Mouse (Mus musculus): ENCODE data around the gene Ykt6. TPM values are rescaled to one million over a fixed set of nuclear protein-coding genes. Genes with fewer than 3 reads are reported as not detected.

The Ykt6 gene
- 57.9 and 59.1 TPM in 2 replicates for polyA plus RNA-seq (2016; fragmentation: Nextera tagmentation; extraction: Ambion mirVana)

GRCm38 (mm10) chr11:5955546-5956276 is at the start of gene Ykt6:
Gene Ykt6, plus strand, starts transcription at chr11:5955693.
- H3K9me3 ChIP-seq: no peaks in the 10 kb centered on the region
- peak within 1 kb of the TSS; percentile 89 for H3K27ac ChIP-seq (replicated peaks)
- H3K36me3 ChIP-seq: peaks cover 14% of the 10 kb centered on the region
- peaks cover 15% of the 10 kb centered on the region for H3K4me1 ChIP-seq
- under 1% methylated on average over 70 of the region's 71 CpGs for WGBS
- peak; percentile 96 for ATAC-seq (ENCODE audit: low FRiP score, low read depth)
- no peaks in the 10 kb centered on the region for H3K27me3 ChIP-seq
- peak within 1 kb of the TSS; percentile 83 for H3K4me2 ChIP-seq (replicated peaks)
- H3K4me3 ChIP-seq: peak within 1 kb of the TSS; percentile 91
- H3K9ac ChIP-seq (replicated peaks): peak within 1 kb of the TSS; percentile 92

- H3K9me3 ChIP-seq: no peaks in the 10 kb centered on the region
- ATAC-seq (ENCODE audit: low FRiP score, low read depth): no peak
- H3K27ac ChIP-seq (replicated peaks): no peak overlapping the region
- peaks cover 19% of the 10 kb centered on the region for H3K27me3 ChIP-seq
- H3K4me3 ChIP-seq: no peak overlapping the region
- H3K36me3 ChIP-seq: no peaks in the 10 kb centered on the region
- 89% methylated on average over 10 of the region's 10 CpGs for WGBS
- peaks cover 17% of the 10 kb centered on the region for H3K4me1 ChIP-seq
- H3K4me2 ChIP-seq (replicated peaks): no peak overlapping the region
- H3K9ac ChIP-seq (replicated peaks): no peak overlapping the region
Observed at GRCm38 (mm10) chr11:5905778-5906518, 49.5 kb upstream of the Ykt6 start.

DNA sequence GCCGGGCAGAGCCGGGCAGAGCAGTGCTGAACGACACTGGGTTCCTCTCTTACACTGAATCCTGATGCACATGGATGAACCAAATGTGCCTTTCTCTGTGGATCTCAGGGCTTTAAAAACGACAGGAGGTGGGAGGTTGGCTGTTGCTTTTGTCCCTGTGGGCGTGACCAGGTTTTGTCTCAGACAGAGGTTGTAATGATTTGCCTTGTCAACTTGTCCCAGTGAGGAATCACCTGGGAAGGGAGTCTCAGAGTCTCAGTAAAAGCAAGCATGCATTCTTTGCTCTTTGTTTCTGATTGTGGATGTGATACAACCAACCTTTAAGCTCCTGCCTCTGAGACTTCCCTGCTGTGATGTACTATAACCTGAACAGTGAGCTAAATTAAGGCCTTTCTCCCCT is 48.4 kb upstream of the Ykt6 start:
- Histone ChIP-seq H3K36me3 (no peaks in the 10 kb centered on the region), H3K4me3 (no peak overlapping the region), H3K9me3 (no peaks in the 10 kb centered on the region), H3K27ac (replicated peaks) (no peak overlapping the region), H3K9ac (replicated peaks) (no peak overlapping the region), H3K4me1 (peaks cover 7% of the 10 kb centered on the region), H3K27me3 (peaks cover 12% of the 10 kb centered on the region), H3K4me2 (replicated peaks) (no peak overlapping the region)
- WGBS: 43% methylated on average over 5 of the region's 5 CpGs
- ATAC-seq (ENCODE audit: low FRiP score, low read depth): no peak

- H3K36me3 ChIP-seq: no peaks in the 10 kb centered on the region
- no peak overlapping the region for H3K9ac ChIP-seq (replicated peaks)
- no peak overlapping the region for H3K4me3 ChIP-seq
- H3K9me3 ChIP-seq: no peaks in the 10 kb centered on the region
- ATAC-seq (ENCODE audit: low FRiP score, low read depth): no peak
- no peaks in the 10 kb centered on the region for H3K4me1 ChIP-seq
- 87% methylated on average over 4 of the region's 4 CpGs for WGBS
- no peaks in the 10 kb centered on the region for H3K27me3 ChIP-seq
- no peak overlapping the region for H3K27ac ChIP-seq (replicated peaks)
- H3K4me2 ChIP-seq (replicated peaks): no peak overlapping the region
Observed at GRCm38 (mm10) chr11:5908642-5909041, 46.9 kb upstream of the Ykt6 start.

DNA sequence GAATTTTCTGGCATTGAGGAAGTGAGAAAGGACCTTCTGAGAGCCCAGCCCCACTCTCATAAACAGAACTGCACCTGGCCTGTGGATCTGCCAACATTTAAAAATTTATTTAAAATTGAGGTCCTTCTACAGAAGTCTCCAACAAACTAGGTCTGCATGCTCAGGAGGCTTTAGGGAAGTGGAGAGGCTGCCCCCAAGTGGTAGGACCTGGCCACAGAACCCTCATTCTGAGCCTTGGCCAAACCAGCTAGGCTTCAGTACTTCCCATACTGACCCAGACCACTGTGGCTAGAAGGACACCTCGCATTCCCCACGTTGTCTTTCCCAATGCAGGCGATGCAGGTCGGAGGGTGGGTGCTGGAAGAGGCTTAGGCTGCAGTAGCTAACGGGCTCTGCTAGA is 42.9 kb upstream of the Ykt6 start:
- H3K4me2 ChIP-seq (replicated peaks): no peak overlapping the region
- no peaks in the 10 kb centered on the region for H3K9me3 ChIP-seq
- no peak overlapping the region for H3K4me3 ChIP-seq
- no peaks in the 10 kb centered on the region for H3K36me3 ChIP-seq
- no peaks in the 10 kb centered on the region for H3K4me1 ChIP-seq
- 0 out of 2 replicates have a peak overlapping the region, but pooled peaks have one; percentile 31 for H3K9ac ChIP-seq (replicated peaks)
- no peaks in the 10 kb centered on the region for H3K27me3 ChIP-seq
- WGBS: 21% methylated on average over 5 of the region's 5 CpGs
- no peak for ATAC-seq (ENCODE audit: low FRiP score, low read depth)
- H3K27ac ChIP-seq (replicated peaks): no peak overlapping the region

DNA sequence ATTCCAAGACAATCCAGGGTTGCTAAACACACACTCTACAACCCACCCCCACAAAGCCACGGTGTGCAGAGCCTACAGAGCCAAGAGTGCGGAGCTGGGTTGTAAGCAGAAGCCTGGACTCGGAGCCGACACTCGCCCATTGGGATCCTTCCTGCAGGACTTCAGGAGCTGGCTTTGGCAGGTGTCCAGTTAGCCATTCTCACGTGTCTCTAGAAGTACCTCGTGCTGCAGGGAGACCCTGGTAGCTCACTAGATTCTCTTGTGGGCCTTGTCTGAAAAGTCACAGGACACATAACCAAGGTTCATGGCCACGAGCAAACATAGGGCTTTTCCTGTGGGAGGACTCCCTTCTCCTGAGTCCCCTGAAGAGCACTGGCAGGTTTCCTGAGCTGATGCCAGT is 42.2 kb upstream of the Ykt6 start:
- no peak overlapping the region for H3K9ac ChIP-seq (replicated peaks)
- WGBS: 70% methylated on average over 8 of the region's 8 CpGs

GRCm38 (mm10) chr11:5913936-5914335 is 41.6 kb upstream of the Ykt6 start:
- Histone ChIP-seq H3K4me2 (replicated peaks) (no peak overlapping the region), H3K4me1 (no peaks in the 10 kb centered on the region), H3K4me3 (no peak overlapping the region), H3K9ac (replicated peaks) (no peak overlapping the region), H3K27me3 (no peaks in the 10 kb centered on the region), H3K27ac (replicated peaks) (no peak overlapping the region), H3K36me3 (no peaks in the 10 kb centered on the region), H3K9me3 (no peaks in the 10 kb centered on the region)
- WGBS: 72% methylated on average over 4 of the region's 4 CpGs
- ATAC-seq (ENCODE audit: low FRiP score, low read depth): no peak

More for the DNA sequence above, 42.2 kb upstream of the Ykt6 start:
- no peak overlapping the region for H3K4me2 ChIP-seq (replicated peaks)
- H3K4me1 ChIP-seq: no peaks in the 10 kb centered on the region
- no peaks in the 10 kb centered on the region for H3K27me3 ChIP-seq
- ATAC-seq (ENCODE audit: low FRiP score, low read depth): no peak
- H3K4me3 ChIP-seq: no peak overlapping the region
- H3K9me3 ChIP-seq: no peaks in the 10 kb centered on the region
- no peak overlapping the region for H3K27ac ChIP-seq (replicated peaks)
- no peaks in the 10 kb centered on the region for H3K36me3 ChIP-seq

- ATAC-seq (ENCODE audit: low FRiP score, low read depth): no peak
- H3K36me3 ChIP-seq: no peaks in the 10 kb centered on the region
- no peak overlapping the region for H3K4me3 ChIP-seq
- 74% methylated on average over 5 of the region's 5 CpGs for WGBS
- no peaks in the 10 kb centered on the region for H3K4me1 ChIP-seq
- H3K27me3 ChIP-seq: no peaks in the 10 kb centered on the region
- no peak overlapping the region for H3K4me2 ChIP-seq (replicated peaks)
- H3K9ac ChIP-seq (replicated peaks): no peak overlapping the region
- H3K27ac ChIP-seq (replicated peaks): no peak overlapping the region
- no peaks in the 10 kb centered on the region for H3K9me3 ChIP-seq
Observed at GRCm38 (mm10) chr11:5914940-5915339, 40.6 kb upstream of the Ykt6 start.

DNA sequence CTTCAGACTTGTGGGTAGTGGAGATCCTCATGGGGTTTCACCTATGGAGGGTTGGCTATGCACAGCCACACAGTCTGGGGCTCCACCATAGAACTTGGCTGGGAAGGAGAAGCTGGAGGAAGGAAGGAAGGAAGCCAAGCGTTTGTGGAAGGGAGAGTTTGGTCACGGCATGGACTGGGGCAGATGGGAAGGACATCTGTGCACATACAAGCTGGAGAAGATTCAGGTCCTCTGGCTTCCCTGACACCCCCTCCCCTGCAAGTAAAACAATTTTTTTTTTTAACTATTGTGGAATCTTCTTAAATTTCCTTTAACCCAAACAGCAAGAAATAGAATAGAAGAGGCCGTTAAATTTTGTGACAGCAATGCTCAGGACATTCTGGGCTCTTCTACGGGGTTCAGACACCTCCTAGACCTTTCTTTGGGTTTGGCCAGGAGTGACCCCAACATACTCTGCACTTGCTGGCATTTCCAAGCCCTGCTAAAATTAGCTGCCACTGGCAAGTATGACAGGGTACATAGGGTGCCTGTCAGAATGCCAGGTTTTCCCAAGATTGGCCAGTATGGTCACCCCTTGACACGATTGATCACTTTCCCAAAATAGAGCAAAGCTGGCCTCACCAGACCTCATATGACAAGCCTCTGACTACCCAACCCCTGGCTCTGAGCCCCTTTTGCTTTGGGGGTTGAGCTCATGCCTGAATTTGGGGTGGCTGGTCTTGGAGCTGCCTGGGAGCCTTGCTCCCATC is 39.9 kb upstream of the Ykt6 start:
- ATAC-seq (ENCODE audit: low FRiP score, low read depth): no peak
- Histone ChIP-seq H3K27me3 (no peaks in the 10 kb centered on the region), H3K4me3 (no peak overlapping the region), H3K9me3 (no peaks in the 10 kb centered on the region), H3K4me1 (no peaks in the 10 kb centered on the region), H3K27ac (replicated peaks) (no peak overlapping the region), H3K4me2 (replicated peaks) (no peak overlapping the region), H3K36me3 (no peaks in the 10 kb centered on the region), H3K9ac (replicated peaks) (no peak overlapping the region)
- WGBS: 87% methylated on average over 5 of the region's 5 CpGs

DNA sequence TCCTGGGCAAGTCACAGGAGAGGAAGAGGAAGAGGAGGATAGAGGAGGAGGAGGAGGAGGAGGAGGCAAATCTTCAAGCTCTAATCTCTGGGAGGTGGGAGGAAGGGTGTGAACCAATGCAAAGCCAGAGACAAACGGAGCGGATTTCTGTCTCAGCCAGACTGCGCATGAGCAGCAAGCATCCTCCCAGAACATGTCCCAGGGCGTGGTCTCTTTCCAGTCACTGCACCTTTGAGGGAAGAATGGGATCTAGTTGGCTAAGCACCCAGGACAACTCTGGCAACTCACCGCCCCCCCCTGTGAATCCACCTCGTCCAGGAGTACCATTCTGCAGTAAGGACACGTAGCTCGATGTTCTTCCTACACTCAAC is 39.3 kb upstream of the Ykt6 start:
- H3K4me3 ChIP-seq: no peak overlapping the region
- H3K36me3 ChIP-seq: no peaks in the 10 kb centered on the region
- H3K27ac ChIP-seq (replicated peaks): no peak overlapping the region
- no peak overlapping the region for H3K4me2 ChIP-seq (replicated peaks)
- no peaks in the 10 kb centered on the region for H3K27me3 ChIP-seq
- H3K4me1 ChIP-seq: no peaks in the 10 kb centered on the region
- H3K9me3 ChIP-seq: no peaks in the 10 kb centered on the region
- no peak for ATAC-seq (ENCODE audit: low FRiP score, low read depth)
- no peak overlapping the region for H3K9ac ChIP-seq (replicated peaks)
- 77% methylated on average over 8 of the region's 8 CpGs for whole genome bisulfite sequencing

- no peaks in the 10 kb centered on the region for H3K9me3 ChIP-seq
- H3K4me1 ChIP-seq: no peaks in the 10 kb centered on the region
- no peaks in the 10 kb centered on the region for H3K36me3 ChIP-seq
- H3K4me3 ChIP-seq: no peak overlapping the region
- WGBS: 80% methylated on average over 2 of the region's 2 CpGs
- no peak for ATAC-seq (ENCODE audit: low FRiP score, low read depth)
- H3K4me2 ChIP-seq (replicated peaks): no peak overlapping the region
- H3K27me3 ChIP-seq: no peaks in the 10 kb centered on the region
- H3K9ac ChIP-seq (replicated peaks): no peak overlapping the region
- no peak overlapping the region for H3K27ac ChIP-seq (replicated peaks)
Observed at GRCm38 (mm10) chr11:5918111-5918510, 37.4 kb upstream of the Ykt6 start.

DNA sequence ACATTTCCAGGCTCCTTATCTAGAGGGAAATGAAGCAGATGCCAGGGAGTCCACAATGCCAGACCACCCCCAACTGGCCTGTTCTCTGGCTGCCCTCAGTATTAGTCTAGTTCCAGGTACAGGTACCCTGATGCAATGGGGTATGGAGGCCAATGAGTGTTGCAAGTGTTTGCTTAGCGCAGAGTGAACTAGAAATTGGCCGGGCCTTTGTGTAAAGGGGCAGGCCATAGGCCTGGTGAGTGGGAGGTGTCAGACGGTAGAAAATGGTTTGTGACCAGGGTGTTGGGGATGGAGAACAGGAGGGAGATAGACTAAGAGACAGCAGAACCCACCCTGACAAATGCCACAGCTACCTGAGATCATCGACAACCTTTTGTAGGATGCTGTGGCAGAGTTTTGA is 35.9 kb upstream of the Ykt6 start:
- no peak for ATAC-seq (ENCODE audit: low FRiP score, low read depth)
- H3K9ac ChIP-seq (replicated peaks): no peak overlapping the region
- 96% methylated on average over 4 of the region's 4 CpGs for WGBS

More for the DNA sequence above, 35.9 kb upstream of the Ykt6 start:
- Histone ChIP-seq H3K4me3 (no peak overlapping the region), H3K36me3 (no peaks in the 10 kb centered on the region), H3K4me2 (replicated peaks) (no peak overlapping the region), H3K4me1 (no peaks in the 10 kb centered on the region), H3K27me3 (no peaks in the 10 kb centered on the region), H3K27ac (replicated peaks) (no peak overlapping the region), H3K9me3 (no peaks in the 10 kb centered on the region)
